Mouse (Mus musculus): ENCODE measurements around the gene Gm2000. TPM values are rescaled to one million over a fixed set of nuclear protein-coding genes. Genes with fewer than 3 reads are reported as not detected.

Gene Gm2000
- polyA plus RNA-seq, 1 experiment from 2014 or later = 665 TPM

DNA sequence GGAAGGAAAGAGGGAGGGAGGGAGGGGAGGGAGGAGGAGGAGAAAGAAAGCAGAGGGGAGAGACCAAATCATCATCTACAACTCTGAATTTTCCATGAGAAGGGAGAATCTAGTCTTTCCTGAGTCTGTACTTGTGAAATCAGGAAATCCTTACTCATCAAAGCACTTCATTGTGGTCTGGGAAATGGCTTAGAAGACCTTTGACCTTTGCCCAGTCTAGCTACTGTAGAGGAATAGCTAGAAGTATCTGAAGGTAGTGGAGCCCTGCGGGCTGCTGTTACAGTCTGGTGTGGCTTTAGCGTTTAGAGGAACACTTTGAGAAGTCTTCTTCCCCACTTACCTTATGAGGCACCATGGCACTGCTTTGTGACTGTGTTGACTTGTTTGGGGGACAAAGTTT, 36.7 kb downstream of the Gm2000 start:
- 59% methylated on average over 2 of the region's 2 CpGs for WGBS
- Histone ChIP-seq H3K9me3 (no peaks in the 10 kb centered on the region), H3K4me3 (replicated peaks) (no peak overlapping the region), H3K4me2 (replicated peaks) (no peak overlapping the region), H3K27me3 (no peaks in the 10 kb centered on the region), H3K36me3 (no peaks in the 10 kb centered on the region), H3K9ac (replicated peaks) (no peak overlapping the region), H3K4me1 (replicated peaks) (no peaks in the 10 kb centered on the region), H3K27ac (no peak overlapping the region)
- no peak for ATAC-seq

DNA sequence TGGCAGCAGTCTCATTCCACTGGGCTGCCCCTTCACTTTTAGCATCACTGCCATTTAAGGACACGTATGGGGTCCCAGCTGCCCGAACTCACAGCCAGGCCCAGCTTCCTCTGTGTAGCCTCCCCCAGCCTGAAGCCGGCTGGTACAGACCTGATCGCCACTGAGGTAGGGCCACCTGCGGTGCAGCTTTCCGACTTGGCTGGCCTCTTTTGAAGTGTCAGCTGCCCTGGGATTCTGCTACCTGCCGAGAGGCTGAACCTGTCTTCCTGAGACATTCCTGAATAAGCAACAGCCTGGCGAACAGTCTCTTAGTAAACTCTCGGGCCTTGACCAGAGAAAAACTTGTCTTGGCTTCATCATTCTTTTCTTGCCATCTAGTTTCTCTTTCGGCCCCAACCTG, 37.4 kb downstream of the Gm2000 start:
- Histone ChIP-seq H3K9ac (replicated peaks) (no peak overlapping the region), H3K4me2 (replicated peaks) (no peak overlapping the region), H3K27ac (no peak overlapping the region), H3K36me3 (no peaks in the 10 kb centered on the region), H3K4me1 (replicated peaks) (no peaks in the 10 kb centered on the region), H3K27me3 (no peaks in the 10 kb centered on the region), H3K4me3 (replicated peaks) (no peak overlapping the region), H3K9me3 (no peaks in the 10 kb centered on the region)
- no peak for ATAC-seq
- 44% methylated on average over 10 of the region's 10 CpGs for WGBS

DNA sequence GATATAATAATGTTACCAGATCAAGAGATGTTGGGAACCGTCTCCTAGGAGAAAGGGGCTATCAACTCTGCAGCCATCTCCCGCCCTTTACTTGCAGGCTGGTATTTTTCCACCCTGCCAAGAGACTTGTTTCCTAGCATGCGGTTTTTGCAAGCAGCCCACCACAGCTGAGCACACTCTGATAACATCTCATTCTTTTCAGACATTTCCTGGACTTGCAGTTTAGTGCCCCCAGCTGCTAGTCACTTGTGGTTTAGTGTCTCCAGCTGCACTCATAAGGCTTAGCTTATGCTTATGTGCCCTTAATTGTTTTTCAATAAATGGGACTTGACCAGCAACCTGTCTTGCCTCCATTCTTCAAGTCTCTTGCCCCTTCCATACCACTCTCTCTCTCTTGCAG, 42.2 kb downstream of the Gm2000 start:
- H3K9me3 ChIP-seq = no peaks in the 10 kb centered on the region
- H3K27me3 ChIP-seq = no peaks in the 10 kb centered on the region
- ATAC-seq = no peak
- H3K36me3 ChIP-seq = no peaks in the 10 kb centered on the region
- 59% methylated on average over 3 of the region's 3 CpGs for whole genome bisulfite sequencing
- H3K4me2 ChIP-seq (replicated peaks) = no peak overlapping the region
- H3K9ac ChIP-seq (replicated peaks) = no peak overlapping the region
- no peak overlapping the region for H3K4me3 ChIP-seq (replicated peaks)
- no peak overlapping the region for H3K27ac ChIP-seq
- no peaks in the 10 kb centered on the region for H3K4me1 ChIP-seq (replicated peaks)

DNA sequence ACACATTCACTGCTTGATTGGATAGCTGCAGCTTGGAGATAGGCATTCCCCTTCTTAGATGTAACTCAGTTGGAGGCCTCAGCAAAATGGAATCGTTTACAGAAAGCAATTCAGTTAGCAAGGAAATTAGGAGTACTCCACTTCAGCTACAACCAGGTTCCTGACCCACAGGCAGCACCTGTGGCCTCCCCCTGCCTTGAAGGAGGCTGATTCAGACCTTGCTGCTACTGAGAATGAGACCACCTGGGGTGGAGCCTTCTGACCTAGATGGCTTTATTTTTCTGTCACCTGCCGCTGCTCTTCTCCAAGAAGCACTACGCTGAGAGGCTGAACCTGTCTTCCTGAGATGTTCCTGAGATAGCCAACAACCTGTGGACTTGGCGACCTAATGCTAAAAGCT, 42.7 kb downstream of the Gm2000 start:
- Histone ChIP-seq H3K4me1 (replicated peaks) (no peaks in the 10 kb centered on the region), H3K9me3 (no peaks in the 10 kb centered on the region), H3K4me2 (replicated peaks) (no peak overlapping the region), H3K36me3 (no peaks in the 10 kb centered on the region), H3K4me3 (replicated peaks) (no peak overlapping the region), H3K27ac (no peak overlapping the region), H3K9ac (replicated peaks) (no peak overlapping the region), H3K27me3 (no peaks in the 10 kb centered on the region)
- 69% methylated on average over 4 of the region's 4 CpGs for WGBS
- ATAC-seq = no peak

Other genes starting within 250 kb of the Gm2000 start
- gene Fam163a, start 161.0 kb upstream of the Gm2000 start, polyA plus RNA-seq (2015; fragmentation: Nextera tagmentation; extraction: Ambion mirVana) = 8.4 and 12.4 TPM in 2 replicates
- gene Tdrd5, start 62.4 kb upstream of the Gm2000 start, polyA plus RNA-seq (2015; fragmentation: Nextera tagmentation; extraction: Ambion mirVana) = 0.27 TPM in 2 replicates
- 0.28 TPM in 1 of 2 replicates, not detected in the other for gene Nphs2, start 55.3 kb upstream of the Gm2000 start, polyA plus RNA-seq (2015; fragmentation: Nextera tagmentation; extraction: Ambion mirVana)
- 0.17 and 0.45 TPM in 2 replicates for gene Axdnd1, start 55.1 kb downstream of the Gm2000 start, polyA plus RNA-seq (2015; fragmentation: Nextera tagmentation; extraction: Ambion mirVana)
- gene Soat1, start 108.3 kb downstream of the Gm2000 start, polyA plus RNA-seq (2015; fragmentation: Nextera tagmentation; extraction: Ambion mirVana) = 10.9 and 11.1 TPM in 2 replicates
- gene Gm10031, start 158.0 kb downstream of the Gm2000 start, polyA plus RNA-seq (2015; fragmentation: Nextera tagmentation; extraction: Ambion mirVana) = 0.66 and 1.1 TPM in 2 replicates
- gene Abl2, start 192.7 kb downstream of the Gm2000 start, polyA plus RNA-seq (2015; fragmentation: Nextera tagmentation; extraction: Ambion mirVana) = 6.7 and 7.0 TPM in 2 replicates